Mouse (Mus musculus) forebrain, embryonic 12.5 days (tissue): ENCODE measurements around the gene Hes7. TPM values are rescaled to one million over a fixed set of nuclear protein-coding genes. Genes with fewer than 3 reads are reported as not detected.

Experiments used
- ATAC-seq: fragments of 200-750 bp; cut with Nextera tagmentation; 2 replicates; pipeline ENCODE4 v1.8.0; 2017; ENCODE audit warnings: moderate TSS enrichment; ENCODE audit not compliant: low FRiP score
- H3K27ac ChIP-seq: fragments of 300-500 bp; sonication (generic); 2 replicates; pipeline ENCODE4 v1.5.1; 2016; ENCODE audit warnings: mild to moderate bottlenecking
- H3K27me3 ChIP-seq: fragments of 300-500 bp; sonication (generic); 2 replicates; pipeline ENCODE4 v1.6.1; 2016; ENCODE audit warnings: mild to moderate bottlenecking
- H3K36me3 ChIP-seq: fragments of 300-500 bp; sonication (generic); replicated peaks from 2 replicates; pipeline ENCODE4 v1.6.1; 2016; ENCODE audit warnings: mild to moderate bottlenecking
- H3K4me1 ChIP-seq: fragments of 300-500 bp; sonication (generic); 2 replicates; pipeline ENCODE4 v1.6.1; 2016
- H3K4me2 ChIP-seq: fragments of 300-500 bp; sonication (generic); 2 replicates; pipeline ENCODE4 v1.6.1; 2016; ENCODE audit warnings: mild to moderate bottlenecking, moderate library complexity
- H3K4me3 ChIP-seq: fragments of 300-500 bp; sonication (generic); replicated peaks from 2 replicates; pipeline ENCODE4 v1.5.1; 2016; ENCODE audit warnings: mild to moderate bottlenecking
- H3K9ac ChIP-seq: fragments of 300-500 bp; sonication (generic); 2 replicates; pipeline ENCODE4 v1.6.1; 2016; ENCODE audit warnings: mild to moderate bottlenecking
- H3K9me3 ChIP-seq: fragments of 300-500 bp; sonication (generic); 2 replicates; pipeline ENCODE4 v1.6.1; 2016
- WGBS: fragments of 180-500 bp; shearing (Covaris S2); methylation state at CpG from one replicate; pipeline ENCODE4 v1.1.7; 2016; 5-methylcytosine and 5-hydroxymethylcytosine counted together
- polyA plus RNA-seq: library from polyadenylated mRNA; unstranded; fragments of >200 nt; fragmentation: Nextera tagmentation; extraction: Ambion mirVana; gene quantifications from 2 replicates; pipeline ENCODE4 v1.2.1, GENCODE M21; 2016

The Hes7 gene
- polyA plus RNA-seq, 1 experiment from 2014 or later, result 0.43 TPM

- Histone ChIP-seq H3K27ac (no peak overlapping the region), H3K9me3 (no peaks in the 10 kb centered on the region), H3K4me2 (no peak overlapping the region), H3K4me1 (peaks cover 11% of the 10 kb centered on the region; the same call in 1 of the 2 replicates), H3K9ac (no peak overlapping the region), H3K27me3 (no peaks in the 10 kb centered on the region), H3K4me3 (no peak overlapping the region), H3K36me3 (no peaks in the 10 kb centered on the region)
- no peak for ATAC-seq
- 82% methylated on average over 6 of the region's 6 CpGs for WGBS
Measured at GRCm38 (mm10) chr11:69078041-69078440, 42.2 kb upstream of the Hes7 start.

GRCm38 (mm10) chr11:69078805-69079438, 41.3 kb upstream of the Hes7 start:
- no peak overlapping the region for H3K4me3 ChIP-seq
- H3K4me1 ChIP-seq, result peaks cover 9% of the 10 kb centered on the region; the same call in 1 of the 2 replicates
- H3K9ac ChIP-seq, result no peak overlapping the region
- 85% methylated on average over 5 of the region's 5 CpGs for WGBS
- no peak overlapping the region for H3K4me2 ChIP-seq
- no peak overlapping the region for H3K27ac ChIP-seq
- no peaks in the 10 kb centered on the region for H3K27me3 ChIP-seq
- no peaks in the 10 kb centered on the region for H3K36me3 ChIP-seq
- ATAC-seq, result no peak
- no peaks in the 10 kb centered on the region for H3K9me3 ChIP-seq

GRCm38 (mm10) chr11:69080102-69080854, 39.9 kb upstream of the Hes7 start:
- Histone ChIP-seq H3K4me3 (no peak overlapping the region), H3K4me1 (no peaks in the 10 kb centered on the region), H3K27me3 (no peaks in the 10 kb centered on the region), H3K9me3 (no peaks in the 10 kb centered on the region), H3K27ac (no peak overlapping the region), H3K9ac (no peak overlapping the region), H3K4me2 (no peak overlapping the region), H3K36me3 (no peaks in the 10 kb centered on the region)
- no peak for ATAC-seq
- WGBS, result 87% methylated on average over 15 of the region's 15 CpGs

GRCm38 (mm10) chr11:69080855-69081222, 39.4 kb upstream of the Hes7 start:
- no peaks in the 10 kb centered on the region for H3K36me3 ChIP-seq
- H3K9ac ChIP-seq, result no peak overlapping the region
- 89% methylated on average over 8 of the region's 8 CpGs for WGBS
- no peak overlapping the region for H3K27ac ChIP-seq
- no peak overlapping the region for H3K4me3 ChIP-seq
- ATAC-seq, result no peak
- H3K27me3 ChIP-seq, result no peaks in the 10 kb centered on the region
- H3K9me3 ChIP-seq, result no peaks in the 10 kb centered on the region
- no peaks in the 10 kb centered on the region for H3K4me1 ChIP-seq
- no peak overlapping the region for H3K4me2 ChIP-seq

GRCm38 (mm10) chr11:69081613-69082012, 38.6 kb upstream of the Hes7 start:
- H3K4me1 ChIP-seq, result no peaks in the 10 kb centered on the region
- no peaks in the 10 kb centered on the region for H3K36me3 ChIP-seq
- no peak for ATAC-seq
- no peaks in the 10 kb centered on the region for H3K9me3 ChIP-seq
- no peak overlapping the region for H3K4me2 ChIP-seq
- H3K9ac ChIP-seq, result no peak overlapping the region
- no peak overlapping the region for H3K27ac ChIP-seq
- no peak overlapping the region for H3K4me3 ChIP-seq
- H3K27me3 ChIP-seq, result no peaks in the 10 kb centered on the region
- WGBS, result 87% methylated on average over 7 of the region's 7 CpGs

- Histone ChIP-seq H3K27me3 (no peaks in the 10 kb centered on the region), H3K4me3 (no peak overlapping the region), H3K27ac (no peak overlapping the region), H3K9me3 (no peaks in the 10 kb centered on the region), H3K4me2 (no peak overlapping the region), H3K4me1 (peaks cover 18% of the 10 kb centered on the region), H3K36me3 (peaks cover 9% of the 10 kb centered on the region; the same call in 1 of the 2 replicates), H3K9ac (no peak overlapping the region)
- 73% methylated on average over 6 of the region's 6 CpGs for WGBS
- ATAC-seq, result no peak
Measured at GRCm38 (mm10) chr11:69085608-69086007, 34.6 kb upstream of the Hes7 start.

- no peak overlapping the region for H3K4me2 ChIP-seq
- H3K27ac ChIP-seq, result peak overlapping the region; percentile 50; the same call in 1 of the 2 replicates
- no peaks in the 10 kb centered on the region for H3K9me3 ChIP-seq
- no peak overlapping the region for H3K4me3 ChIP-seq
- H3K9ac ChIP-seq, result no peak overlapping the region
- H3K36me3 ChIP-seq, result peaks cover 15% of the 10 kb centered on the region
- peaks cover 22% of the 10 kb centered on the region for H3K4me1 ChIP-seq
- no peak for ATAC-seq
- 67% methylated on average over 6 of the region's 6 CpGs for WGBS
- H3K27me3 ChIP-seq, result no peaks in the 10 kb centered on the region
Measured at GRCm38 (mm10) chr11:69086390-69086789, 33.8 kb upstream of the Hes7 start.

GRCm38 (mm10) chr11:69087082-69087481, 33.1 kb upstream of the Hes7 start:
- peak overlapping the region; percentile 25; the same call in 1 of the 2 replicates for H3K9ac ChIP-seq
- no peak for ATAC-seq
- no peaks in the 10 kb centered on the region for H3K27me3 ChIP-seq
- H3K4me3 ChIP-seq, result no peak overlapping the region; the same call in 1 of the 2 replicates
- 42% methylated on average over 4 of the region's 4 CpGs for WGBS
- H3K36me3 ChIP-seq, result peaks cover 21% of the 10 kb centered on the region
- H3K4me2 ChIP-seq, result no peak overlapping the region
- H3K4me1 ChIP-seq, result peaks cover 22% of the 10 kb centered on the region
- H3K9me3 ChIP-seq, result no peaks in the 10 kb centered on the region
- H3K27ac ChIP-seq, result peak overlapping the region; percentile 50; the same call in 1 of the 2 replicates

GRCm38 (mm10) chr11:69087597-69087996, 32.6 kb upstream of the Hes7 start:
- H3K4me3 ChIP-seq, result no peak overlapping the region

GRCm38 (mm10) chr11:69088103-69088855, 31.9 kb upstream of the Hes7 start, which contains the start of gene Vamp2:
Gene Vamp2, plus strand, starts transcription at chr11:69088490.
- ATAC-seq, result peak; percentile 87
- peak within 1 kb of the TSS; percentile 91 for H3K27ac ChIP-seq
- peak within 1 kb of the TSS; percentile 95 for H3K4me3 ChIP-seq
- no peaks in the 10 kb centered on the region for H3K9me3 ChIP-seq
- peaks cover 22% of the 10 kb centered on the region for H3K4me1 ChIP-seq
- peak within 1 kb of the TSS; percentile 99 for H3K9ac ChIP-seq
- H3K36me3 ChIP-seq, result peaks cover 21% of the 10 kb centered on the region
- peak within 1 kb of the TSS; percentile 98 for H3K4me2 ChIP-seq
- WGBS, result under 1% methylated on average over 56 of the region's 67 CpGs
- no peaks in the 10 kb centered on the region for H3K27me3 ChIP-seq

More at GRCm38 (mm10) chr11:69087597-69087996, 32.6 kb upstream of the Hes7 start:
- Histone ChIP-seq H3K9me3 (no peaks in the 10 kb centered on the region), H3K9ac (peak overlapping the region; percentile 99; the same call in 1 of the 2 replicates), H3K27me3 (no peaks in the 10 kb centered on the region), H3K4me1 (peaks cover 22% of the 10 kb centered on the region), H3K27ac (0 out of 2 replicates have a peak overlapping the region, but pooled peaks have one; percentile 91), H3K4me2 (peak overlapping the region; percentile 98), H3K36me3 (peaks cover 21% of the 10 kb centered on the region)
- ATAC-seq, result no peak
- 63% methylated on average over 2 of the region's 2 CpGs for WGBS

- peak overlapping the region; percentile 91 for H3K27ac ChIP-seq
- peaks cover 24% of the 10 kb centered on the region for H3K4me1 ChIP-seq
- H3K9me3 ChIP-seq, result no peaks in the 10 kb centered on the region
- peaks cover 21% of the 10 kb centered on the region for H3K36me3 ChIP-seq
- no peaks in the 10 kb centered on the region for H3K27me3 ChIP-seq
- peak overlapping the region; percentile 98 for H3K4me2 ChIP-seq
- peak overlapping the region; percentile 99 for H3K9ac ChIP-seq
- peak overlapping the region; percentile 95 for H3K4me3 ChIP-seq
- 11% methylated on average over 25 of the region's 25 CpGs for WGBS
- ATAC-seq, result peak; percentile 64
Measured at GRCm38 (mm10) chr11:69088856-69089615, 31.2 kb upstream of the Hes7 start.
